Mouse (Mus musculus) heart, embryonic 10.5 days (tissue): ENCODE data around the gene Ifi214. TPM values are rescaled to one million over a fixed set of nuclear protein-coding genes. Genes with fewer than 3 reads are reported as not detected.
"Not testable (repeated sequence)": the region's sequence is repeated elsewhere in the genome, so short reads cannot be mapped to it uniquely, and the experiment has no call there.

Experiments
- DNase-seq: peaks from one replicate; pipeline ENCODE4 v3.0.0-alpha.2; 2017; ENCODE audit warnings: low spot score
- H3K27ac ChIP-seq: fragments of 300-500 bp; sonication (generic); 2 replicates; pipeline ENCODE4 v1.5.1; 2016; ENCODE audit warnings: mild to moderate bottlenecking
- H3K27me3 ChIP-seq: fragments of 300-500 bp; sonication (generic); 2 replicates; pipeline ENCODE4 v1.6.1; 2016; ENCODE audit warnings: mild to moderate bottlenecking; ENCODE audit not compliant: poor library complexity, insufficient read depth, severe bottlenecking
- H3K36me3 ChIP-seq: fragments of 300-500 bp; sonication (generic); 2 replicates; pipeline ENCODE4 v1.6.1; 2016; ENCODE audit warnings: mild to moderate bottlenecking, moderate library complexity
- H3K4me1 ChIP-seq: fragments of 300-500 bp; sonication (generic); 2 replicates; pipeline ENCODE4 v1.6.1; 2016; ENCODE audit warnings: mild to moderate bottlenecking
- H3K4me3 ChIP-seq: fragments of 300-500 bp; sonication (generic); 2 replicates; pipeline ENCODE4 v1.5.1; 2016; ENCODE audit warnings: mild to moderate bottlenecking, moderate library complexity
- H3K9me3 ChIP-seq: fragments of 300-500 bp; sonication (generic); 2 replicates; pipeline ENCODE4 v1.6.1; 2016; ENCODE audit warnings: mild to moderate bottlenecking, moderate library complexity
- WGBS: fragments of 180-500 bp; shearing (Covaris S2); methylation state at CpG from one replicate; pipeline ENCODE4 v1.1.7; 2016; 5-methylcytosine and 5-hydroxymethylcytosine counted together
- polyA plus RNA-seq: library from polyadenylated mRNA; unstranded; fragments of >200 nt; fragmentation: Nextera tagmentation; extraction: Ambion mirVana; gene quantifications from 2 replicates; pipeline ENCODE4 v1.2.1, GENCODE M21; 2016

Ifi214 gene
- polyA plus RNA-seq, result not detected in 2 replicates

GRCm38 (mm10) chr1:173535791-173536190 lies at the start of gene Ifi214:
Gene Ifi214 (minus strand): TSS chr1:173535957.
- 79% methylated on average over 3 of the region's 3 CpGs for WGBS
- not testable (repeated sequence) for DNase-seq, H3K36me3 ChIP-seq, H3K9me3 ChIP-seq, H3K4me3 ChIP-seq, H3K27me3 ChIP-seq, H3K4me1 ChIP-seq, H3K27ac ChIP-seq

DNA sequence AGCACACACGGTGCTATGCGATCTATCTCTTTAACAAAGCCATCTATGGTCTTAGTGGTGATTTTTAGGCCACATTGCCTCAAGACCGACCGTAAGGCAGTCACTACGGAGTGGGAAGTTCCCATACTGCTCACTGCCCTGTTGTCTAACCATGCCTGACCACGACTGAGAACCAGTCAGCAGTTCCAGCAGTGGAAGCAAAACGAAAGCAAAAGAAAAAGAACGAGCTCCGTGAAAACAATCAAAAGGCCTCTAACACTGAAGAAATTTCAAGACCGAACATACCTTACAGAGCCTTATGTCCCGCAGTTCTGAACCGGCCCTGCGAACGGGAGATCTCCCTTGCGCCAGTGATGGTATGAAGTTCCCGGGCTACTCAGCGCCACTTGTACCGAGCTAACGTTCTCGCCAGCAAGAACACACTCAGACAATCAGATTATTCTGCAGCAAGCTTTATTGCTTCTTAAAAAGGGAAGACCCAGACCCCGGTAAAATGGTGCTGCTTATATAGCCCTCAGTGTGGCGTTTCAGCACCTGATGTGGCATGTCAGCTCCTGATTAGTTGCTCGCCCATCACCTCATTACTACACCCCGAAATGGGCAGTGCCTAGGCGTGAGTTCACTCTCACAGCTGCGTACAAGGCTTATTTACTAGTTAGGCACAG lies 44.3 kb upstream of the Ifi214 start:
- no peak overlapping the region for H3K4me3 ChIP-seq
- H3K27me3 ChIP-seq, result no peaks in the 10 kb centered on the region
- H3K27ac ChIP-seq, result no peak overlapping the region
- 91% methylated on average over 26 of the region's 26 CpGs for WGBS
- no peaks in the 10 kb centered on the region for H3K4me1 ChIP-seq
- peaks cover 20% of the 10 kb centered on the region for H3K9me3 ChIP-seq
- H3K36me3 ChIP-seq, result no peaks in the 10 kb centered on the region
- DNase-seq, result no peak

GRCm38 (mm10) chr1:173579079-173579478 lies 43.3 kb upstream of the Ifi214 start:
- H3K36me3 ChIP-seq, result no peaks in the 10 kb centered on the region
- DNase-seq, result no peak

DNA sequence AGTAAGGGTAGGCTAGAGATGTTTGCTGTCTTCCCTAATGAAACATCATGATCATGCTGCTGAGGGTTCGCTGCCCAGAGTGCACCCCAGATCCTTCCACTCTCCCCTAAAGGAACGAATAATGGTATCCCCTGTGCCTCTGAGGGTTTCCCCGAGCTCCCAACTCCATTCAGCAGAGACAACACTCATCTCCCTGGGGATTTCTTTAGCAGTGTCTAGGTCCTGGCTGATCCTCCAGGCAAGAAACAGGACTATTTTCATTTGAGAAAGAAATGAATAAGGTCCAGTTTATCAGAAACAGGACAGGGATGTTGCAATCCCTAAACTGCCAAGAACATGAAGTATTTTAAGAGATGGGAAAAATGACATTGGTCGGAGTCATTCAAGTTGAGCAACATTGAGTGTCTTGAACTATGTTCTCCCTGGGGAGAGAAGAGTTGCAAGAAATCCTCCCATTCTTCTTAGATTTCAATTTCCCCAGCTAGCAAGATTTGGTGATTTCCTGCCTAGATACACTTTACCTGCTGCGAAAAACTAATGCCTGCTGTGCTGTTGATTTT lies 14.8 kb upstream of the Ifi214 start:
- not testable (repeated sequence) for H3K4me1 ChIP-seq, DNase-seq, H3K27me3 ChIP-seq, H3K27ac ChIP-seq, H3K4me3 ChIP-seq, H3K36me3 ChIP-seq, H3K9me3 ChIP-seq
- 80% methylated on average over 5 of the region's 5 CpGs for WGBS

More at GRCm38 (mm10) chr1:173579079-173579478, 43.3 kb upstream of the Ifi214 start:
- peaks cover 20% of the 10 kb centered on the region for H3K9me3 ChIP-seq
- no peaks in the 10 kb centered on the region for H3K27me3 ChIP-seq
- H3K4me3 ChIP-seq, result no peak overlapping the region
- WGBS, result 85% methylated on average over 9 of the region's 9 CpGs
- no peaks in the 10 kb centered on the region for H3K4me1 ChIP-seq
- no peak overlapping the region for H3K27ac ChIP-seq

DNA sequence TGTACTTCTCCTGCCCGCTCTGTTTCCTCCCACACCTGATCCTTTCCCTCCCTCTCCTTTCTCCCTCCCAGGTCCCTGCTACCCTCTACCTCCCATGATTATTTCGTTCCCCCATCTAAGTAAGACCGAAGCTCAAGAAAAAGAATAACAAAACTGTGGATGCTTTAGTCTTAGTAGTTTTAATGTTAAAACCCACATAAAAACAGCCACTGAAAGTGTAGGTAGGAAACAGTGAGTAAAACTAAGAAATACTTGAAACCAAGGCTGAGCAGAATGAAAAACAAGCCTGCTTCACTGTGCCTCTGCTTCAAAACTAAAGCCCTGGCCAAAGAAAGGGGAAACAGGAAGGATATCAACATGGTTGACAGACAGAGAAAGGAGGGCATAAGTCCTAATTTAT lies 13.0 kb upstream of the Ifi214 start:
- not testable (repeated sequence) for H3K4me1 ChIP-seq, H3K27ac ChIP-seq, DNase-seq, H3K27me3 ChIP-seq, H3K9me3 ChIP-seq, H3K4me3 ChIP-seq, H3K36me3 ChIP-seq
- WGBS, result 71% methylated on average over 3 of the region's 3 CpGs

GRCm38 (mm10) chr1:173521452-173521851 lies 14.3 kb downstream of the Ifi214 start:
- Histone ChIP-seq H3K9me3 (no peaks in the 10 kb centered on the region), H3K36me3 (no peaks in the 10 kb centered on the region), H3K4me3 (no peak overlapping the region), H3K27me3 (no peaks in the 10 kb centered on the region), H3K4me1 (no peaks in the 10 kb centered on the region), H3K27ac (no peak overlapping the region)
- DNase-seq, result no peak

DNA sequence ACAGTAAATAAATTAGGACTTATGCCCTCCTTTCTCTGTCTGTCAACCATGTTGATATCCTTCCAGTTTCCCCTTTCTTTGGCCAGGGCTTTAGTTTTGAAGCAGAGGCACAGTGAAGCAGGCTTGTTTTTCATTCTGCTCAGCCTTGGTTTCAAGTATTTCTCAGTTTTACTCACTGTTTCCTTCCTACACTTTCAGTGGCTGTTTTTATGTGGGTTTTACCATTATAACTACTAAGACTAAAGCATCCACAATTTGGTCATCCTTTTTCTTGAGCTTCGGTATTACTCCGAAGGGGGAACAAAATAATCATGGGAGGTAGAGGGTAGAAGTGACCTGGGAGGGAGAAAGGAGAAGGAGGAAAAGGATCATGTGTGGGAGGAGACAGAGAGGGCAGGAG lies 25.2 kb downstream of the Ifi214 start:
- 94% methylated on average over 2 of the region's 2 CpGs for WGBS
- H3K4me3 ChIP-seq, result not testable (repeated sequence)

DNA sequence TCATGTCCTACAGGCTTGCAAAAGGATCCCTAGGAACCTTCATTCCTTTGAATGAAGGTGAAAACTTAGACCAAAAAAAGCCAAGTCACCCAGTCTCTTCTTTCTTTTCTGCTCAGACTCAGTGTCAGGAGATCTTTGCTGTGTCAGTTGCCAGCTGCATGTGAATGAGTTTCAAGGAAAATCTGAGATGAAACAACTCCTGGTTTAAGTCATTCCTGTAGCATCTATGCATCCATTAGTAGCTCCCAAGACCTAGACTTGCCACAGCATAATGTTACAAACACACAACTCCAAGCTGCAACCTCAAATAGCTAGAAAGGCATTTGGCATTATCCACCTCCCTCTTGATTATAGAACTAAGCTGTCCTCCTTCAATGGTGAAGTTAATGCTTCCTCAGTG lies 44.3 kb downstream of the Ifi214 start:
- not testable (repeated sequence) for H3K27me3 ChIP-seq, H3K27ac ChIP-seq, H3K9me3 ChIP-seq, DNase-seq, H3K4me3 ChIP-seq, H3K36me3 ChIP-seq, H3K4me1 ChIP-seq

More for the DNA sequence above, 25.2 kb downstream of the Ifi214 start:
- not testable (repeated sequence) for H3K36me3 ChIP-seq, H3K4me1 ChIP-seq, DNase-seq, H3K9me3 ChIP-seq, H3K27ac ChIP-seq, H3K27me3 ChIP-seq

GRCm38 (mm10) chr1:173490812-173491480 lies 44.8 kb downstream of the Ifi214 start, which contains the start of gene Ifi206:
Gene Ifi206 (minus strand): TSS chr1:173491041.
- H3K4me3 ChIP-seq, DNase-seq, H3K36me3 ChIP-seq, H3K9me3 ChIP-seq, H3K4me1 ChIP-seq, H3K27ac ChIP-seq, H3K27me3 ChIP-seq: not testable (repeated sequence)
- WGBS, result 80% methylated on average over 3 of the region's 3 CpGs

GRCm38 (mm10) chr1:173481182-173481574 lies 54.6 kb downstream of the Ifi214 start:
- not testable (repeated sequence) for DNase-seq

DNA sequence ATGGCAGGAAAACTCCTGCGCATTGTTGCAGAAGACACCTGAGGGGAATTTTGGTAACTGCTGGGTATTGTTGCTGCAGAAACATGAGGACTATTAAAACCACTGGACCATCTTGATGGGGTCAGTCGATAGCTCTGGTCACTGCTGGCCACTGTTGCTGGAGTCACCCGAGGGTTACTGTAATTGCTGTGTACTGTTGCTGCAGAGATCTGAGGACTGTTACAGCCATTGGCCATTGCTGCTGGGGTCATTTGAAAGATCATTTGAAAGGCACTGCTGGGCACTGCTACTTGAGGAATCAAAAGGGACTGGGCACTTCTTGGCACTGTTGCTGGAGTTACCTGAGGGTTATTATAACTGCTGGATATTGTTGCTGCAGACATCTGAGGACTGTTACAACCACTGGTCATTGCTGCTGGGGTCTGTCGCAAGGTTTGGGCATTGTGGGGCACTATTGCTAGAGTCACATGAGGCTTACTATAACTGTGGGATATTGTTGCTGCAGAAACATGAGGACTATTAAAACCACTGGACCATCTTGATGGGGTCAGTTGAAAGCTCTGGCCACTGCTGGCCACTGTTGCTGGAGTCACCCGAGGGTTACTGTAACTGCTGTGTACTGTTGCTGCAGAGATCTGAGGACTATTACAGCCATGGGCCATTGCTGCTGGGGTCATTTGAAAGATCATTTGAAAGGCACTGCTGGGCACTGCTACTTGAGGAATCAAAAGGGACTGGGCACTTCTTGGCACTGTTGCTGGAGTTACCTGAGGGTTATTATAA lies 55.2 kb downstream of the Ifi214 start:
- H3K9me3 ChIP-seq, DNase-seq, H3K36me3 ChIP-seq, H3K27me3 ChIP-seq, H3K4me3 ChIP-seq, H3K27ac ChIP-seq, H3K4me1 ChIP-seq: not testable (repeated sequence)
- WGBS, result 80% methylated on average over 5 of the region's 5 CpGs

More at GRCm38 (mm10) chr1:173481182-173481574, 54.6 kb downstream of the Ifi214 start:
- not testable (repeated sequence) for H3K4me1 ChIP-seq, H3K27ac ChIP-seq, H3K9me3 ChIP-seq, H3K27me3 ChIP-seq, H3K4me3 ChIP-seq, H3K36me3 ChIP-seq
- 78% methylated on average over 3 of the region's 3 CpGs for WGBS
